Mouse (Mus musculus): ENCODE results near the gene Tada3. TPM values are rescaled to one million over a fixed set of nuclear protein-coding genes. Genes with fewer than 3 reads are reported as not detected.
"Not testable (repeated sequence)": the region's sequence is repeated elsewhere in the genome, so short reads cannot be mapped to it uniquely, and the experiment has no call there.

Gene Tada3
- total RNA-seq, 1 experiment from 2014 or later, result 7.9 TPM

- ATAC-seq (replicated peaks; ENCODE audit: insufficient number of reproducible peaks, low FRiP score, low TSS enrichment, poor library complexity, severe bottlenecking), result no peak
Measured at GRCm38 (mm10) chr6:113353696-113354095, 24.0 kb downstream of the Tada3 start.

GRCm38 (mm10) chr6:113352820-113353219, 24.9 kb downstream of the Tada3 start:
- no peak for ATAC-seq (replicated peaks; ENCODE audit: insufficient number of reproducible peaks, low FRiP score, low TSS enrichment, poor library complexity, severe bottlenecking)

GRCm38 (mm10) chr6:113351653-113352052, 26.0 kb downstream of the Tada3 start:
- peak; percentile 82 for ATAC-seq (replicated peaks; ENCODE audit: insufficient number of reproducible peaks, low FRiP score, low TSS enrichment, poor library complexity, severe bottlenecking)

DNA sequence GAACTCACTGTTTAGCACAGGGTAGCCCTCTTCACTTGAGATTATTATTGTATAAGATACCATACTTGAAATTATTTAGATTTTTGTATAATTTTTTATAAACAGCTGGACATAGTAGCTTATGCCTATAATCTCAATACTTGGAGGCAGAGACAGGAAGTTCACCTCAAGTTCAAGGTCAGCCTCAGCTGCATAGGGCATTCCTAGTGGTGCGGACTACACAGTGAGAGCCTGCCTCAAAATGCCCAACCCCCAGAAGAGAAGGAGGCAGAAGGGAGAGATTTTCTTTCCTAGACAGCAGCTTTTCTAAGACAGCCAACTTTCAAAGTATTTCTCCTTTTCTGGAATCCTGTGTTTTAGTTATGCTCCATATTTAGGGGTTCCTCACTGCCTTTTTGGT, 26.5 kb downstream of the Tada3 start:
- ATAC-seq (replicated peaks; ENCODE audit: insufficient number of reproducible peaks, low FRiP score, low TSS enrichment, poor library complexity, severe bottlenecking), result no peak

GRCm38 (mm10) chr6:113350538-113350937, 27.1 kb downstream of the Tada3 start:
- ATAC-seq (replicated peaks; ENCODE audit: insufficient number of reproducible peaks, low FRiP score, low TSS enrichment, poor library complexity, severe bottlenecking), result no peak

- ATAC-seq (replicated peaks; ENCODE audit: insufficient number of reproducible peaks, low FRiP score, low TSS enrichment, poor library complexity, severe bottlenecking), result no peak
Measured at GRCm38 (mm10) chr6:113346897-113347296, 30.8 kb downstream of the Tada3 start.

- no peak for ATAC-seq (replicated peaks; ENCODE audit: insufficient number of reproducible peaks, low FRiP score, low TSS enrichment, poor library complexity, severe bottlenecking)
Measured at GRCm38 (mm10) chr6:113344321-113344720, 33.4 kb downstream of the Tada3 start.

- ATAC-seq (replicated peaks; ENCODE audit: insufficient number of reproducible peaks, low FRiP score, low TSS enrichment, poor library complexity, severe bottlenecking), result peak; percentile 76
Measured at GRCm38 (mm10) chr6:113343177-113344092, 34.2 kb downstream of the Tada3 start, which contains the start of gene Camk1. Gene Camk1 (minus strand): TSS chr6:113343984.

GRCm38 (mm10) chr6:113342297-113342696, 35.4 kb downstream of the Tada3 start:
- no peak for ATAC-seq (replicated peaks; ENCODE audit: insufficient number of reproducible peaks, low FRiP score, low TSS enrichment, poor library complexity, severe bottlenecking)

DNA sequence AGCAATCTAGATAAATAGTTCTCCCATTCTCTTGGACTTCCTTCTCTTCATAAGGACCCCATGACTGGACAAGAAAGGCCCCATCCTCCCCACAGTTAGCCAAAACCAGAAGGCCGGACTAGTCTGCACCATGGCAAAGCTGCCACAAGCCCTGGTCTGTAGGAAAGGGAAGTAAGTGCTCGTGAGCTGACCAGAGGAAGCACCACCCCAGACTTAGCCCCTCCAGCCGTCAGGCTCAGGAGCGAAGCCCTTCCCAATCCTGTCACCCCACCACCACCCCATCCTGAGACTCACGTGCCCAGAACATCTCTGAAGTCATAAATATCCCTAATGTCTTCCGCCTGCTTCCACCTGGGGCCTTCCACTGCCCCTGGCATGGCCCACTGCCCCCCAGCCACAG, 36.1 kb downstream of the Tada3 start:
- 0 out of 2 replicates have a peak, but pooled peaks have one; percentile 28 for ATAC-seq (replicated peaks; ENCODE audit: insufficient number of reproducible peaks, low FRiP score, low TSS enrichment, poor library complexity, severe bottlenecking)

DNA sequence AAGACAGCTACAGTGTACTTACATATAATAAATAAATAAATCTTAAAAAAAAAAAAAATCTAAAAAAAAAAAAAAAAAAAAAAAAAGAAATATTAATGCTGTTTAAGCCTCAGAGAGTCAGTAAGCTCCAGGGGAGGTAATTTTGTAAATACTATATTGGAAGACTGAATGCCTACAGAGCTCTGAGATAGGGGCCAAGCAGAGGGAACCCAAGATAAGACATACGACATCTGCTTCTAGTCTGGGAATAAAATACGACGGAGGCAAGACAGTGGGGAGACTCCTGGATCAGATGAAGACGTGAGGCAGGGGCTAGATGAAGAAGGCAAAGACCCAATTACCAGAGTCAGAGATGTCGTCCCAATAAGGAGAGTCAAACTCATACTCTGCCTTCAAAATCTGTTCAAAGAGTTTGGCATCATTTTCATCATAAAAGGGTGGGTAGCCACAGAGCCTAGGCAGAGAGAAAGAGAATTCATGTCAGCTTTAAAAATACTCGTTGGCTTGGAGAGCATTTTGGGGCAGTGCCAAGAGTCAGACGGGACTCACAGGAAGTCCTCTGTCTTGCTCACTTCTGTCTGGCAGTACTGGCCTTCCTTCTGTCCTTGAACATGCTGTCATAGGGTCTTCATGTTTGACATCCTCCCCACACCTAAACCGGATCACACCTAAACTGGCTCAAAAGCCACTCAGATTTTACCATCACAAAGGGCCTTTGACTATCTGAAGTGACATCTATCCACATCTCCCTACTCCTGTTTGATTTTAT, 40.6 kb downstream of the Tada3 start:
- ATAC-seq (replicated peaks; ENCODE audit: insufficient number of reproducible peaks, low FRiP score, low TSS enrichment, poor library complexity, severe bottlenecking), result no peak

DNA sequence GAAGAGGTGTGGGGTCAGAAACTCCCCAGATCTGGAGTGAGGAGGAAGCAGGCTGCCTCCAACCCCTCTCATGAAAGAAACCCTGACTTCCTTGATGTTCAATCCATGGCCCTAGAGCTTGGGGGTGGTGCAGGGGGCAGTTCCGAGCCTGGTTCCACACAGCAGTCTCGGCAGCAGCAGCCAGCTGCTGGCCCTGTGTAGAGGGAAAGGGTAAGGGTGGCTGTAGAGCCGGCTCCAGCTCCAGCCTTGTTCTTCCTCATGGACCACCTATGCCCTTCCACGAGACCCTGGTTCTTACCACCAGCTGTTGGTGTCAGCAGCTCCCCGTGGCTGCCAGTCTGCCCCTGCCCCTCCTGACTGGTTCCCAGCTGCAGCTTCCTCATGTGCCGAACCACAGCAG, 43.5 kb downstream of the Tada3 start:
- ATAC-seq (replicated peaks; ENCODE audit: insufficient number of reproducible peaks, low FRiP score, low TSS enrichment, poor library complexity, severe bottlenecking), result no peak

DNA sequence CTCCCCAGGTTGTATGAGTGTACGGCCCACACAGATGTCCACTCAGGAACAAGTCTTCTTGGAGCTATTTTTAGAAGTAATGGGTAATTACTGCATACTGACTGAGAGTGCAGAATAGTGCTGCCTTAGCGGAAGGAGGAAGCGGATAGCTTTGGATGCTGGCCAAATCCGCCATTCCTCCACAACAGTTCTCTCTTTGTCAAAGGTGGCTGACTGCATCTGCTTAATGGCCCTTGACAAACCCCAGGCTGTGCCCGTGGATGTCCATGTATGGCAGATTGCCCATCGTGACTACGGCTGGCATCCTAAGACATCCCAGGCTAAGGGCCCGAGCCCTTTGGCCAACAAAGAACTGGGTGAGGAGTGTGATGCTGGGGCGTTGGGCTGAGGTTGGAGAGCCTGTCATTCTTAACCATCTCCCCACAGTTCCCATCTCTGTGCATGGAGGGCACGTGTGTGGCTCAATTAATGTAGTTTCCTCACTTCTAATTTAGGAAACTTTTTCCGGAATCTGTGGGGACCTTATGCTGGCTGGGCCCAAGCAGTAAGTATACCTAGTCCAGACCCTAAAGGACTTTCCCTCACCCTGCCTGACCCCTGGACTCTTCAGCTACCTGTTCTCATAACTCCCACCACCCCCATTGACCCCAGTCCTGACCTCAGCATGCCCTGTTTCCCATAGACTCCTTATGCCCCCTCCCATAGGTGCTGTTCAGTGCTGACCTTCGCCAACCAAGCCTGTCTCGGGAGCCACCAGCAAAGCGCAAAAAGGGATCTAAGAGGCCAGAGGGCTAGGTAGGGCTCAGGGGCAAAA, 44.3 kb downstream of the Tada3 start:
- no peak for ATAC-seq (replicated peaks; ENCODE audit: insufficient number of reproducible peaks, low FRiP score, low TSS enrichment, poor library complexity, severe bottlenecking)

GRCm38 (mm10) chr6:113332734-113333133, 44.9 kb downstream of the Tada3 start:
- not testable (repeated sequence) for ATAC-seq (replicated peaks; ENCODE audit: insufficient number of reproducible peaks, low FRiP score, low TSS enrichment, poor library complexity, severe bottlenecking)

DNA sequence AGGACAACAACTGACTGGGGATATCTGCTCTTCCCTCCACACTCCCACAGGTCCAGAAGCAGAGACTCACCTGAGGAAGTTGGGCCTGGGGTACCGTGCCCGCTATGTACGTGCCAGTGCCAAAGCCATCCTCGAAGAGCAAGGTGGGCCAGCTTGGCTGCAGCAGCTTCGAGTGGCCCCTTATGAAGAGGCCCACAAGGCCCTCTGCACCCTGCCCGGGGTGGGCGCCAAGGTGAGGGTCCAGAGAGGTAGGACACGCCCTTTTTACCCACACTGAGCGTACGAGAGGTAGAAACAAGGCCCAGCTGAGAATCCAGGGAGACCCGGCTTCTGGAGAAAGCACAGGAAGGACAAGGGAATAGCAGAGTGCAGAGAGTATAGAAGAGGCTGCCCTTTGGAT, 46.0 kb downstream of the Tada3 start:
- ATAC-seq (replicated peaks; ENCODE audit: insufficient number of reproducible peaks, low FRiP score, low TSS enrichment, poor library complexity, severe bottlenecking), result no peak

GRCm38 (mm10) chr6:113330547-113330946, 47.1 kb downstream of the Tada3 start:
- ATAC-seq (replicated peaks; ENCODE audit: insufficient number of reproducible peaks, low FRiP score, low TSS enrichment, poor library complexity, severe bottlenecking), result peak; percentile 63

DNA sequence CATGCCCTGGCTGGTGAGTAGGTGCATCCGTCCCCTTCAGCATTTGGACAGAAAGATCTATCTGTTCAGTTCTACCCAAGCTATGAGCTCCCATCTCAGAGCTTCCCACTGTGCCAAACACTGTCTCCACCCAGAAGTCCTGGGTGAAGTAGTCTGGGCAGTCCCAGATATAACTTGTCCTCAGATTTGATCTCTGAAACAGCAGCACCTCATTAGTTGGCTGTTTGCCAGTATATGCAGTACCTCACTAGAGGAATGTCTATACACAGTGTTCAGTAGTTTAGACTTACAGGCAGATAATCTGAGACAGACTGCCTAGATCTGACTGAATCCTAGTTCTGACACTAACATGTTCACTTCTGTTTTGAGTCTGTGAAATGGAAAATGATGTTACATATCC, 48.3 kb downstream of the Tada3 start:
- no peak for ATAC-seq (replicated peaks; ENCODE audit: insufficient number of reproducible peaks, low FRiP score, low TSS enrichment, poor library complexity, severe bottlenecking)

DNA sequence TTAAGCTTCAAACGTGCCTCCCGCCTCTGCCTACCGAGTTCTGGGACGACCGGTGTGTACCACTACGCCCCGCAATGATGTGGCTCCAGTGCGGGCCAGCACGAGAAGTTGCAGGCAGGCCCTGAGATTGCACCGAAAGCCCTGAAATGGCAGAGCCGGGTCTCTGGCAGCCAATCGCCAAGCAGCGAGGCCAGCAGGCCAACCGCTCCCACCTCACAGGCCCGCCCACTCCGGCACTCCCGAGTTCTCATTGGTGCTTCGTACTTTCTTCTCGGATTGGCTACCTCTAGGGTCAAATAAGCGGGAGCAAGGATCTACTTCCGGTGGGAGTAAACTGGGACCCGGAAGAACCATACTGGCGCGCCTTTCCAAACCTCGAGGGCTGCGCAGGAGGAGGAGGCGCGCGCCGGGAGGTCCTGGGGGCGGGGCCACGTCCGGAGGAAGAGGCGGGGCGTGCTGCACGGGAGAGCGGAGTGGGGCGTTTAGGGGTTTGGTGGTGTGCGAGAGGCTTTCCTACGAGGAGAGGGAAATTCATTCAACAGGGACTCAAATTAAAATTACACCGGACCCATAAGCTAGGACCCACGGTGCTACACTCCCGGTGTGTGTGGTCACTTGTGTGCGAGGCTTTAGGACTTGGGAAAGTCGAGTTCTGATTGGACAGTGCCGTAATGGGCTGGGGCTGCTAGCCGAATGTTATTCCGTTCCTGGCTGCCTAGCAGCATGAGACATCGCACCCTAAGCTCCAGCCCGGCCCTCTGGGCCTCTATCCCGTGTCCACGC, 51.0 kb downstream of the Tada3 start, which contains the start of gene Ogg1:
Gene Ogg1, plus strand, starts transcription at position 440 of the 783 bp plus-strand sequence.
- peak; percentile 93 for ATAC-seq (replicated peaks; ENCODE audit: insufficient number of reproducible peaks, low FRiP score, low TSS enrichment, poor library complexity, severe bottlenecking)

All from monocyte, adult 5-6 weeks (primary cell).